Mouse (Mus musculus): ENCODE measurements at regions not wholly inside any gene's neighbourhood (a gene's known extent, or its start where the extent isn't known, plus 50 kb on each side); places are given as distances from the start of the nearest gene placed in this dataset.

- no peak for DNase-seq
- Histone ChIP-seq H3K27ac (no peak overlapping the region), H3K79me2 (replicated peaks; ENCODE audit: control insufficient read depth, insufficient read depth, low read length) (no peaks in the 10 kb centered on the region), H3K27me3 (ENCODE audit: control insufficient read depth, insufficient read depth, low read length) (no peaks in the 10 kb centered on the region), H3K36me3 (ENCODE audit: control insufficient read depth, insufficient read depth, low read length) (no peaks in the 10 kb centered on the region), H3K9ac (ENCODE audit: low read depth, low read length) (no peak overlapping the region), H3K4me1 (ENCODE audit: control insufficient read depth, insufficient read depth, low read length) (no peaks in the 10 kb centered on the region), H3K4me3 (no peak overlapping the region)
- TF ChIP-seq EP300 (IDR thresholded peaks at IDR 0.05; ENCODE audit: insufficient read depth, low read depth, low read length) (no peak), CTCF (IDR thresholded peaks at IDR 0.05) (no peak), POLR2A (IDR thresholded peaks at IDR 0.05; ENCODE audit: insufficient read depth, low read depth, low read length) (no peak)
- 38% methylated on average over 1 of the region's 1 CpGs for WGBS
- intact Hi-C loops (cut with DNase I), result no loop called here
Observed at GRCm38 (mm10) chr1:144452141-144452540, 115.3 kb downstream of the Rgs21 start.

- 40% methylated on average over 1 of the region's 1 CpGs for WGBS
- TF ChIP-seq EP300 (IDR thresholded peaks at IDR 0.05; ENCODE audit: insufficient read depth, low read depth, low read length) (no peak), CTCF (IDR thresholded peaks at IDR 0.05) (no peak), POLR2A (IDR thresholded peaks at IDR 0.05; ENCODE audit: insufficient read depth, low read depth, low read length) (no peak)
- intact Hi-C loops (cut with DNase I), result no loop called here
- Histone ChIP-seq H3K36me3 (ENCODE audit: control insufficient read depth, insufficient read depth, low read length) (no peaks in the 10 kb centered on the region), H3K4me3 (no peak overlapping the region), H3K9ac (ENCODE audit: low read depth, low read length) (no peak overlapping the region), H3K79me2 (replicated peaks; ENCODE audit: control insufficient read depth, insufficient read depth, low read length) (no peaks in the 10 kb centered on the region), H3K27me3 (ENCODE audit: control insufficient read depth, insufficient read depth, low read length) (no peaks in the 10 kb centered on the region), H3K4me1 (ENCODE audit: control insufficient read depth, insufficient read depth, low read length) (no peaks in the 10 kb centered on the region), H3K27ac (no peak overlapping the region)
- no peak for DNase-seq
Observed at GRCm38 (mm10) chr1:144451731-144452130, 115.7 kb downstream of the Rgs21 start.

- Histone ChIP-seq H3K27ac (no peak overlapping the region), H3K36me3 (ENCODE audit: control insufficient read depth, insufficient read depth, low read length) (no peaks in the 10 kb centered on the region), H3K4me1 (ENCODE audit: control insufficient read depth, insufficient read depth, low read length) (no peaks in the 10 kb centered on the region), H3K4me3 (no peak overlapping the region), H3K79me2 (replicated peaks; ENCODE audit: control insufficient read depth, insufficient read depth, low read length) (no peaks in the 10 kb centered on the region), H3K27me3 (ENCODE audit: control insufficient read depth, insufficient read depth, low read length) (no peaks in the 10 kb centered on the region), H3K9ac (ENCODE audit: low read depth, low read length) (no peak overlapping the region)
- intact Hi-C loops (cut with DNase I), result no loop called here
- DNase-seq, result no peak
- TF ChIP-seq EP300 (IDR thresholded peaks at IDR 0.05; ENCODE audit: insufficient read depth, low read depth, low read length), result no peak
- TF ChIP-seq POLR2A (IDR thresholded peaks at IDR 0.05; ENCODE audit: insufficient read depth, low read depth, low read length), result no peak
- TF ChIP-seq CTCF (IDR thresholded peaks at IDR 0.05), result no peak
- WGBS, result 52% methylated on average over 2 of the region's 2 CpGs
Observed at GRCm38 (mm10) chr1:144436617-144437016, 130.8 kb downstream of the Rgs21 start.

GRCm38 (mm10) chr1:144432816-144433215, 134.7 kb downstream of the Rgs21 start:
- Histone ChIP-seq H3K4me1 (ENCODE audit: control insufficient read depth, insufficient read depth, low read length) (no peaks in the 10 kb centered on the region), H3K36me3 (ENCODE audit: control insufficient read depth, insufficient read depth, low read length) (no peaks in the 10 kb centered on the region), H3K27ac (no peak overlapping the region), H3K79me2 (replicated peaks; ENCODE audit: control insufficient read depth, insufficient read depth, low read length) (no peaks in the 10 kb centered on the region), H3K27me3 (ENCODE audit: control insufficient read depth, insufficient read depth, low read length) (no peaks in the 10 kb centered on the region), H3K4me3 (no peak overlapping the region), H3K9ac (ENCODE audit: low read depth, low read length) (no peak overlapping the region)
- 85% methylated on average over 2 of the region's 2 CpGs for WGBS
- DNase-seq, result no peak
- intact Hi-C loops (cut with DNase I), result no loop called here
- no peak for TF ChIP-seq CTCF (IDR thresholded peaks at IDR 0.05)
- TF ChIP-seq EP300 (IDR thresholded peaks at IDR 0.05; ENCODE audit: insufficient read depth, low read depth, low read length), result no peak
- no peak for TF ChIP-seq POLR2A (IDR thresholded peaks at IDR 0.05; ENCODE audit: insufficient read depth, low read depth, low read length)

- no peak overlapping the region for H3K27ac ChIP-seq
- no peak overlapping the region for H3K9ac ChIP-seq (ENCODE audit: low read depth, low read length)
- no peaks in the 10 kb centered on the region for H3K79me2 ChIP-seq (replicated peaks; ENCODE audit: control insufficient read depth, insufficient read depth, low read length)
- H3K36me3 ChIP-seq (ENCODE audit: control insufficient read depth, insufficient read depth, low read length), result no peaks in the 10 kb centered on the region
- TF ChIP-seq CTCF (IDR thresholded peaks at IDR 0.05), result peak; percentile 56
- TF ChIP-seq EP300 (IDR thresholded peaks at IDR 0.05; ENCODE audit: insufficient read depth, low read depth, low read length), result no peak
- no peak for DNase-seq
- H3K27me3 ChIP-seq (ENCODE audit: control insufficient read depth, insufficient read depth, low read length), result no peaks in the 10 kb centered on the region
- intact Hi-C loops (cut with DNase I), result no loop called here
- 77% methylated on average over 5 of the region's 5 CpGs for WGBS
- H3K4me1 ChIP-seq (ENCODE audit: control insufficient read depth, insufficient read depth, low read length), result no peaks in the 10 kb centered on the region
- no peak overlapping the region for H3K4me3 ChIP-seq
Observed at GRCm38 (mm10) chr1:144431535-144432276, 135.8 kb downstream of the Rgs21 start.

- no peak overlapping the region for H3K9ac ChIP-seq (ENCODE audit: low read depth, low read length)
- TF ChIP-seq CTCF (IDR thresholded peaks at IDR 0.05) (no peak), EP300 (IDR thresholded peaks at IDR 0.05; ENCODE audit: insufficient read depth, low read depth, low read length) (no peak), POLR2A (IDR thresholded peaks at IDR 0.05; ENCODE audit: insufficient read depth, low read depth, low read length) (no peak)
- WGBS, result 83% methylated on average over 2 of the region's 2 CpGs
- intact Hi-C loops (cut with DNase I), result no loop called here
- DNase-seq, result no peak
- H3K79me2 ChIP-seq (replicated peaks; ENCODE audit: control insufficient read depth, insufficient read depth, low read length), result no peaks in the 10 kb centered on the region
- no peaks in the 10 kb centered on the region for H3K4me1 ChIP-seq (ENCODE audit: control insufficient read depth, insufficient read depth, low read length)
- H3K4me3 ChIP-seq, result no peak overlapping the region
- H3K27ac ChIP-seq, result no peak overlapping the region
- no peaks in the 10 kb centered on the region for H3K27me3 ChIP-seq (ENCODE audit: control insufficient read depth, insufficient read depth, low read length)
- H3K36me3 ChIP-seq (ENCODE audit: control insufficient read depth, insufficient read depth, low read length), result no peaks in the 10 kb centered on the region
Observed at GRCm38 (mm10) chr1:144421374-144421773, 146.1 kb downstream of the Rgs21 start.

Data from heart, adult 2 months (tissue).